Mouse (Mus musculus): ENCODE data around the gene Taar8c. TPM values are rescaled to one million over a fixed set of nuclear protein-coding genes. Genes with fewer than 3 reads are reported as not detected.
"Not testable (repeated sequence)": the region's sequence is repeated elsewhere in the genome, so short reads cannot be mapped to it uniquely, and the experiment has no call there.

The Taar8c gene
- polyA plus RNA-seq, 1 experiment from 2014 or later = not detected

GRCm38 (mm10) chr10:24080166-24080565 is 21.5 kb downstream of the Taar8c start:
- Histone ChIP-seq H3K36me3 (ENCODE audit: insufficient read depth, low read length) (no peaks in the 10 kb centered on the region), H3K9me3 (ENCODE audit: low read length) (no peaks in the 10 kb centered on the region), H3K4me2 (replicated peaks; ENCODE audit: low read depth, low read length) (no peak overlapping the region), H3K4me1 (ENCODE audit: insufficient read depth, low read depth, low read length) (no peaks in the 10 kb centered on the region), H3K9ac (replicated peaks; ENCODE audit: low read depth) (no peak overlapping the region), H3K27me3 (replicated peaks; ENCODE audit: insufficient read depth, low read length) (no peaks in the 10 kb centered on the region), H3K27ac (ENCODE audit: low read length) (no peak overlapping the region), H3K4me3 (ENCODE audit: low read depth, low read length) (no peak overlapping the region)
- DNase-seq (ENCODE audit: low spot score) (peak; percentile 69), ATAC-seq (no peak)
- no peak for TF ChIP-seq EP300 (IDR thresholded peaks at IDR 0.05)
- peak; percentile 73 for TF ChIP-seq CTCF (IDR thresholded peaks at IDR 0.05)
- WGBS = 16% methylated on average over 3 of the region's 3 CpGs

DNA sequence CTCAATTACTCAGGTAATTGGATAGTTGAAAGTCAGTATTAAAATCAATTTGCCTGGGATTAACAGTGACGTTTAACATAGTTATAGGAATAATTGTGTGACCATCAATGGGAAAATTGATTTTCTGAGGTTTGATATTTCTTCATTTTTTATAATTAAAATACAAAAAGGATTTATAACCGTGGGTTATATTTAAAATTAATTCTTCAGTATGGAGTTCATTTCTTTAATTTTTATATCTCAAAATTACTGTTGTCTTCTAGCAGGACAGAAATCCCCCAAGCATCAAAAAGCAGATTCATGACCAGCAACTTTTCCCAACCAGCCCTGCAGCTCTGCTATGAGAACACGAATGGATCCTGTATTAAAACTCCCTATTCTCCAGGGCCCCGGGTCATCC is 25.5 kb downstream of the Taar8c start, which contains the start of gene Taar8a:
Gene Taar8a, plus strand, starts transcription at position 301 of the 400 bp plus-strand sequence.
- H3K4me1 ChIP-seq (ENCODE audit: insufficient read depth, low read depth, low read length); H3K36me3 ChIP-seq (ENCODE audit: insufficient read depth, low read length); H3K9me3 ChIP-seq (ENCODE audit: low read length); H3K9ac ChIP-seq (replicated peaks; ENCODE audit: low read depth); H3K27ac ChIP-seq (ENCODE audit: low read length); ATAC-seq; H3K4me3 ChIP-seq (ENCODE audit: low read depth, low read length); H3K4me2 ChIP-seq (replicated peaks; ENCODE audit: low read depth, low read length); DNase-seq (ENCODE audit: low spot score); H3K27me3 ChIP-seq (replicated peaks; ENCODE audit: insufficient read depth, low read length): not testable (repeated sequence)
- 86% methylated on average over 2 of the region's 4 CpGs for WGBS

DNA sequence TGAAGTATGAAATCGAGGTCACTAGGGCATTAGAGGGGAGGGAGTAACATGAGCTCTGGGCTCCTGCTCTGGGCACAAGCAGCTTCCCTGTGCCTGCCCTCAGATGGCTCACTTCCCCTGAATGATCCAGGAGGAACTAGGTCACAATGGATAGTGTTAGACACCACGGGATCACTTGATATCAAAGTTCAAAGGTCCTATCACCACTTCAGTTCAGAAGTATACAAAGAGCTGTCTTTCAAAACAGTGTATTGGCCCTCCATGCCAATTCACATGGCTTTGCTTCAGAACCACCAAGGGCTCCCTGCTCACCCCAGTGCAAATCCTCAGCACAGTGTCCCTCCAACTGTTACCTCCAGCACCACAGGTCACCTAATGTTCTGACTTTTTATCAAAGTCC is 27.0 kb downstream of the Taar8c start:
- not testable (repeated sequence) for H3K9me3 ChIP-seq (ENCODE audit: low read length); H3K36me3 ChIP-seq (ENCODE audit: insufficient read depth, low read length); DNase-seq (ENCODE audit: low spot score); H3K4me1 ChIP-seq (ENCODE audit: insufficient read depth, low read depth, low read length); ATAC-seq; H3K4me3 ChIP-seq (ENCODE audit: low read depth, low read length); H3K27ac ChIP-seq (ENCODE audit: low read length); H3K4me2 ChIP-seq (replicated peaks; ENCODE audit: low read depth, low read length); H3K27me3 ChIP-seq (replicated peaks; ENCODE audit: insufficient read depth, low read length); H3K9ac ChIP-seq (replicated peaks; ENCODE audit: low read depth)
- 23% methylated on average over 2 of the region's 2 CpGs for WGBS

DNA sequence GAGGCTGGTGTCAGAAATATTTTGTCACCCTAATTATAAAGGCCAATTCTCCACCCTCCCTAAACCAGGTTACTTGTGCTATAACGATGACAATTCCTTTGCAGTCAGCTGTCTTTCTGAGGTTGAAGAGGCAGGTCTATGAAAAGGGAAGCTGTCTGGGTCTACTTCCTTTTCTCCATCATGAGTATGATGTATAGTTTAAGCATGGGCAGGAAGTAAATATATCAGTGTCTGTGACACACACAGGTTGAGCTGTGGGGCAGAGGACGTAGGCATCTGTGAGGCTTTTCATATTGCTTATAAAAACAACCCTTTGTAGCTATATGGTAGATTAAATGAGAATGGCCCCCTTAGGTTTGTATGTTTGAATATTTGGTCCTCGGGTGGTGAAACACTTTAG is 42.7 kb downstream of the Taar8c start:
- Histone ChIP-seq H3K9me3 (ENCODE audit: low read length) (no peaks in the 10 kb centered on the region), H3K27ac (ENCODE audit: low read length) (no peak overlapping the region), H3K36me3 (ENCODE audit: insufficient read depth, low read length) (no peaks in the 10 kb centered on the region), H3K27me3 (replicated peaks; ENCODE audit: insufficient read depth, low read length) (no peaks in the 10 kb centered on the region), H3K9ac (replicated peaks; ENCODE audit: low read depth) (no peak overlapping the region), H3K4me3 (ENCODE audit: low read depth, low read length) (no peak overlapping the region), H3K4me2 (replicated peaks; ENCODE audit: low read depth, low read length) (no peak overlapping the region), H3K4me1 (ENCODE audit: insufficient read depth, low read depth, low read length) (no peaks in the 10 kb centered on the region)
- DNase-seq (ENCODE audit: low spot score) (no peak), ATAC-seq (no peak)
- no peak for TF ChIP-seq EP300 (IDR thresholded peaks at IDR 0.05)
- no peak for TF ChIP-seq CTCF (IDR thresholded peaks at IDR 0.05)
- 73% methylated on average over 3 of the region's 3 CpGs for WGBS

DNA sequence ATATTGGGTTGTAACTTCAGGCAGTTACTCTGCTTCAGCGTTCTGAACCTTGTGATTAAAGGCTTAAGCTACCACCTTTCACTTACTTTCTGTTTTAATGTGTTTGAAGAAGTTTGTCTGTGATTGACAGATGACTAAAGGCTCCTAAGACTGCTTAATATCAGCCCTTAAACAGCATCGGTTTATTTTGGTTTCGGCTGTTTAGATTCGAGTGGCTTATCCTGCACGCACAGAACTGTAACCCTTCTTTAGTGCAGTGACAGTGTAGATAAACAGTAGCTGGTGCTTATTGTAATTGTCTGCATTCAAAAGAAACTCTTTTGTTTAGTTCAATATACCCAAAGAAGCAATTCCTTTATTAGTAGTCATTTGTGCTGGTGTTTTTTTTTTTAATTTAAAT is 49.7 kb downstream of the Taar8c start:
- Histone ChIP-seq H3K4me2 (replicated peaks; ENCODE audit: low read depth, low read length) (no peak overlapping the region), H3K27me3 (replicated peaks; ENCODE audit: insufficient read depth, low read length) (no peaks in the 10 kb centered on the region), H3K9me3 (ENCODE audit: low read length) (no peaks in the 10 kb centered on the region), H3K27ac (ENCODE audit: low read length) (no peak overlapping the region), H3K36me3 (ENCODE audit: insufficient read depth, low read length) (no peaks in the 10 kb centered on the region), H3K9ac (replicated peaks; ENCODE audit: low read depth) (no peak overlapping the region), H3K4me1 (ENCODE audit: insufficient read depth, low read depth, low read length) (no peaks in the 10 kb centered on the region), H3K4me3 (ENCODE audit: low read depth, low read length) (no peak overlapping the region)
- DNase-seq (ENCODE audit: low spot score) (no peak), ATAC-seq (no peak)
- TF ChIP-seq CTCF (IDR thresholded peaks at IDR 0.05) (no peak), EP300 (IDR thresholded peaks at IDR 0.05) (no peak)
- 32% methylated on average over 5 of the region's 5 CpGs for WGBS

Other genes starting within 250 kb of the Taar8c start
- 45.4 and 67.5 TPM in 2 replicates for gene Vnn1, start 207.2 kb downstream of the Taar8c start, polyA plus RNA-seq (2015; fragmentation: Nextera tagmentation; extraction: Ambion mirVana)
- not detected in 2 replicates for gene Taar1, start 181.6 kb downstream of the Taar8c start, polyA plus RNA-seq (2015; fragmentation: Nextera tagmentation; extraction: Ambion mirVana)
- 0.16 TPM in 1 of 2 replicates, not detected in the other for gene Taar2, start 163.3 kb downstream of the Taar8c start, polyA plus RNA-seq (2015; fragmentation: Nextera tagmentation; extraction: Ambion mirVana)
- not detected in 2 replicates for gene Taar3, start 152.4 kb downstream of the Taar8c start, polyA plus RNA-seq (2015; fragmentation: Nextera tagmentation; extraction: Ambion mirVana)
- gene Taar4, start 141.4 kb downstream of the Taar8c start, polyA plus RNA-seq (2015; fragmentation: Nextera tagmentation; extraction: Ambion mirVana) = not detected in 2 replicates
- not detected in 2 replicates for gene Taar5, start 131.2 kb downstream of the Taar8c start, polyA plus RNA-seq (2015; fragmentation: Nextera tagmentation; extraction: Ambion mirVana)
- not detected in 2 replicates for gene Taar6, start 116.3 kb downstream of the Taar8c start, polyA plus RNA-seq (2015; fragmentation: Nextera tagmentation; extraction: Ambion mirVana)
- not detected in 2 replicates for gene Taar7a, start 108.4 kb downstream of the Taar8c start, polyA plus RNA-seq (2015; fragmentation: Nextera tagmentation; extraction: Ambion mirVana)
- not detected in 2 replicates for gene Taar7b, start 102.0 kb downstream of the Taar8c start, polyA plus RNA-seq (2015; fragmentation: Nextera tagmentation; extraction: Ambion mirVana)
- gene Taar7d, start 74.7 kb downstream of the Taar8c start, polyA plus RNA-seq (2015; fragmentation: Nextera tagmentation; extraction: Ambion mirVana) = not detected in 2 replicates
- not detected in 2 replicates for gene Taar7e, start 64.3 kb downstream of the Taar8c start, polyA plus RNA-seq (2015; fragmentation: Nextera tagmentation; extraction: Ambion mirVana)
- gene Taar7f, start 52.4 kb downstream of the Taar8c start, polyA plus RNA-seq (2015; fragmentation: Nextera tagmentation; extraction: Ambion mirVana) = not detected in 2 replicates
- not detected in 2 replicates for gene Taar8a, start 25.4 kb downstream of the Taar8c start, polyA plus RNA-seq (2015; fragmentation: Nextera tagmentation; extraction: Ambion mirVana)
- gene Taar8b, start 9.6 kb downstream of the Taar8c start, polyA plus RNA-seq (2015; fragmentation: Nextera tagmentation; extraction: Ambion mirVana) = not detected in 2 replicates
- not detected in 2 replicates for gene Taar9, start 7.6 kb upstream of the Taar8c start, polyA plus RNA-seq (2015; fragmentation: Nextera tagmentation; extraction: Ambion mirVana)
- gene Stx7, start 47.4 kb upstream of the Taar8c start, polyA plus RNA-seq (2015; fragmentation: Nextera tagmentation; extraction: Ambion mirVana) = 128 and 141 TPM in 2 replicates
- 2.3 and 2.4 TPM in 2 replicates for gene Moxd1, start 121.6 kb upstream of the Taar8c start, polyA plus RNA-seq (2015; fragmentation: Nextera tagmentation; extraction: Ambion mirVana)

All from lung, postnatal 0 days (tissue).